ENCODE assay signal across 9 mouse cellular contexts in genomic region chr4:153224618-153225177, GRCm38 (mm10).
DNase-seq lines count a peak whose midpoint lies in the region; ATAC-seq and TF ChIP-seq lines count a peak whose summit lies in the region.
"Had no signal": no experiment of that assay in that cellular context is flagged by ENCODE, and none has a peak within 500 bp of the region (broad histone marks: within the 10 kb centered on the region; RNA-seq: fewer than 3 reads in every experiment).

No protein-coding gene starts in this region.

- TF ChIP-seq CTCF in small intestine, adult 2 months (IDR thresholded peaks at IDR 0.05; ENCODE audit: extremely low read depth, insufficient read length, insufficient replicate concordance, low read depth, low read length): no peak

- peak; percentile 55 for ATAC-seq in kidney, embryonic 15.5 days (replicated peaks; ENCODE audit: low FRiP score)
- ATAC-seq in kidney, embryonic 16.5 days (ENCODE audit: low FRiP score, low TSS enrichment): peak; percentile 66
- ATAC-seq in megakaryocyte-erythroid progenitor cell, adult 5-6 weeks (replicated peaks; ENCODE audit: low FRiP score, low TSS enrichment, poor library complexity, severe bottlenecking): no peak

- peaks cover 25% of the 10 kb centered on the region for H3K4me1 ChIP-seq in kidney, embryonic 15.5 days
- peaks cover 69% of the 10 kb centered on the region for H3K4me1 ChIP-seq in forebrain, embryonic 10.5 days
- peaks cover 19% of the 10 kb centered on the region; the same call in 1 of the 2 replicates for H3K4me1 ChIP-seq in kidney, embryonic 16.5 days (ENCODE audit: insufficient read depth, low read length)
- peaks cover 27% of the 10 kb centered on the region for H3K4me1 ChIP-seq in small intestine, adult 2 months (ENCODE audit: control insufficient read depth, insufficient read depth, insufficient read length, low read length)

- H3K9ac ChIP-seq in kidney, embryonic 15.5 days: no peak overlapping the region
- no peak overlapping the region for H3K9ac ChIP-seq in kidney, embryonic 16.5 days (replicated peaks; ENCODE audit: low read length)

- WGBS in kidney, embryonic 15.5 days: 8% methylated on average over 6 of the region's 6 CpGs
- 4% methylated on average over 6 of the region's 6 CpGs for WGBS in forebrain, embryonic 10.5 days
- 8% methylated on average over 6 of the region's 6 CpGs for WGBS in kidney, embryonic 16.5 days
- 8% methylated on average over 6 of the region's 6 CpGs for WGBS in small intestine, adult 2 months

- H3K9me3 ChIP-seq in kidney, embryonic 15.5 days (replicated peaks): no peaks in the 10 kb centered on the region
- no peaks in the 10 kb centered on the region for H3K9me3 ChIP-seq in forebrain, embryonic 10.5 days
- no peaks in the 10 kb centered on the region for H3K9me3 ChIP-seq in kidney, embryonic 16.5 days (ENCODE audit: low read length)

- peak overlapping the region; percentile 62 for H3K27ac ChIP-seq in kidney, embryonic 15.5 days
- 0 out of 2 replicates have a peak overlapping the region, but pooled peaks have one; percentile 25 for H3K27ac ChIP-seq in forebrain, embryonic 10.5 days
- H3K27ac ChIP-seq in kidney, embryonic 16.5 days (ENCODE audit: low read length): peak overlapping the region; percentile 49; the same call in 1 of the 2 replicates
- peak overlapping the region; percentile 68 for H3K27ac ChIP-seq in small intestine, adult 2 months (ENCODE audit: insufficient read depth, low read depth, low read length)
- H3K27ac ChIP-seq: gastrocnemius, adult 2 months had no signal

- no peak overlapping the region for H3K4me2 ChIP-seq in kidney, embryonic 15.5 days
- no peak overlapping the region for H3K4me2 ChIP-seq in kidney, embryonic 16.5 days (replicated peaks; ENCODE audit: low read depth, low read length)

- no peak for TF ChIP-seq POLR2A in small intestine, adult 2 months (IDR thresholded peaks at IDR 0.05; ENCODE audit: low read depth, low read length)

- no peak for DNase-seq in kidney, adult 8-10 months
- DNase-seq in forebrain, embryonic 10.5 days (ENCODE audit: extremely low spot score, low spot score): peak; percentile 74
- DNase-seq in right cerebral cortex, postnatal 14 days: no peak
- no peak for DNase-seq in neural tube, embryonic 10.5 days (ENCODE audit: extremely low spot score, low spot score)
- DNase-seq: gastrocnemius, adult 2 months had no signal

- H3K27me3 ChIP-seq in kidney, embryonic 15.5 days: no peaks in the 10 kb centered on the region
- peaks cover 84% of the 10 kb centered on the region for H3K27me3 ChIP-seq in forebrain, embryonic 10.5 days (ENCODE audit: poor library complexity, severe bottlenecking)
- H3K27me3 ChIP-seq in kidney, embryonic 16.5 days (ENCODE audit: insufficient read depth, low read length): no peaks in the 10 kb centered on the region
- no peaks in the 10 kb centered on the region for H3K27me3 ChIP-seq in small intestine, adult 2 months (ENCODE audit: control insufficient read depth, insufficient read depth, low read length)

- no peaks in the 10 kb centered on the region for H3K36me3 ChIP-seq in kidney, embryonic 15.5 days
- H3K36me3 ChIP-seq in forebrain, embryonic 10.5 days (replicated peaks): no peaks in the 10 kb centered on the region
- no peaks in the 10 kb centered on the region for H3K36me3 ChIP-seq in kidney, embryonic 16.5 days (ENCODE audit: insufficient read depth, low read length)
- no peaks in the 10 kb centered on the region for H3K36me3 ChIP-seq in small intestine, adult 2 months (ENCODE audit: control insufficient read depth, insufficient read depth, low read length)

- no peak overlapping the region for H3K4me3 ChIP-seq in kidney, embryonic 15.5 days (replicated peaks)
- H3K4me3 ChIP-seq in forebrain, embryonic 10.5 days: no peak overlapping the region
- no peak overlapping the region for H3K4me3 ChIP-seq in kidney, embryonic 16.5 days (ENCODE audit: low read length)
- no peak overlapping the region for H3K4me3 ChIP-seq in small intestine, adult 2 months (ENCODE audit: low read depth, low read length)
- H3K4me3 ChIP-seq: gastrocnemius, adult 2 months had no signal
